Mouse (Mus musculus) olfactory bulb, adult 2 months (tissue): Measurements from ENCODE around the gene Engase. TPM values are rescaled to one million over a fixed set of nuclear protein-coding genes. Genes with fewer than 3 reads are reported as not detected.

Experiments
- H3K27ac ChIP-seq: fragments of 200-500 bp; 2 replicates; pipeline ENCODE4 v1.5.1; 2012; ENCODE audit warnings: low read depth, low read length; ENCODE audit not compliant: insufficient read depth
- H3K4me1 ChIP-seq: fragments of 200-500 bp; 2 replicates; pipeline ENCODE4 v1.6.1; 2012; ENCODE audit warnings: low read length; ENCODE audit not compliant: control insufficient read depth, insufficient read depth
- H3K4me3 ChIP-seq: fragments of 200-500 bp; 2 replicates; pipeline ENCODE4 v1.5.1; 2012; ENCODE audit warnings: mild to moderate bottlenecking, low read depth, low read length, moderate library complexity; ENCODE audit not compliant: insufficient read depth
- CTCF ChIP-seq: fragments of 200-500 bp; IDR thresholded peaks from 2 replicates; pipeline ENCODE4 v1.5.1; 2012; ENCODE audit warnings: low read depth, mild to moderate bottlenecking, low read length, moderate library complexity; ENCODE audit not compliant: insufficient read depth
- POLR2A ChIP-seq: fragments of 200-500 bp; IDR thresholded peaks from 2 replicates; pipeline ENCODE4 v1.6.1; 2012; ENCODE audit warnings: mild to moderate bottlenecking, low read depth, low read length, moderate library complexity; ENCODE audit not compliant: insufficient read depth
- WGBS: fragments of 180-500 bp; shearing (Covaris S2); methylation state at CpG from one replicate; pipeline ENCODE4 v1.1.7; 2018; 5-methylcytosine and 5-hydroxymethylcytosine counted together
- polyA plus RNA-seq: library from polyadenylated mRNA; stranded (reverse); fragments of >200 nt; gene quantifications from 2 replicates; pipeline ENCODE4 v1.2.4, GENCODE M21; 2012; ENCODE audit warnings: low replicate concordance; ENCODE audit not compliant: missing spikeins, insufficient read depth, insufficient read length

The Engase gene
- polyA plus RNA-seq, 1 experiment = not detected

DNA sequence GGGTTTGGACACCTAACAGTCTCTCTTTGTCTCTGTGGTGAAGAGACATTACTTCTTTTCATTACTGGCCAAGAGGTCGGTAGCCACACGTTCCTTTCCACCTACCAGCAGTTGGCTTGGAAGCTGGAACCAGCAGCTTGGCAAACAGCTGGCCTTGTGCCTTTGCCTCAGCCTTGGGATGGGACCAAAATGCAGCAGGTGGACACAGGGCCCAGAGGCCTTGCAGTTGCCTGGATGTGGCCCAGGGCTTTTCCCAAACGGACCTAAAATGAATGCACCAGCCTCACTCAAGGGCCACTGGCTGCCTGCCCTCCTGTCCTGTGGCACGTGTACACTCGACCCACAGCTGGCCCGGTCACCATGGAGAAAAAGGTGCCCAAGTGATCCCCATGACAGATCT, 25.4 kb upstream of the Engase start:
- H3K27ac ChIP-seq = no peak overlapping the region
- no peak overlapping the region for H3K4me3 ChIP-seq
- H3K4me1 ChIP-seq = no peaks in the 10 kb centered on the region; the same call in 1 of the 2 replicates
- 72% methylated on average over 6 of the region's 6 CpGs for WGBS
- TF ChIP-seq POLR2A (no peak), CTCF (no peak)

DNA sequence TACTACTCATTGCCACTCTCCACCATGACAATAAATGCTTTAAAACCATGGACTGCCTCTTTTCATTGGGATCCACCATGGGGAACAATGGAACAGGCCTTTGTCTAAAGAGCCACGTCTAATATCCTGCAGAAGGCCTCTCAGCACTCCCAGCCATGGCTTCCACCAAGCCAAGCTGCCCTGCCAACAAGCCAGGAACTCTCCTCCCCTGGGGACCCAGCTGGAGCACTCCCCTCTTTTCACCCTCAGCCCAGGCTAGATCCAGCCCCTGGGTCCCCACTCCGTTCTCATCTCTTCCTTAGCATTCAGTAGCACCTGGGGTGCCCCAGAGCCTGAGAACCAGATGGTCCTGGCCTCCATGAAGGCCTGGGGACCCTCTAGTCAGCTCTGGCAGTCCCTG, 23.7 kb upstream of the Engase start:
- no peak overlapping the region for H3K4me3 ChIP-seq
- 72% methylated on average over 2 of the region's 2 CpGs for WGBS

DNA sequence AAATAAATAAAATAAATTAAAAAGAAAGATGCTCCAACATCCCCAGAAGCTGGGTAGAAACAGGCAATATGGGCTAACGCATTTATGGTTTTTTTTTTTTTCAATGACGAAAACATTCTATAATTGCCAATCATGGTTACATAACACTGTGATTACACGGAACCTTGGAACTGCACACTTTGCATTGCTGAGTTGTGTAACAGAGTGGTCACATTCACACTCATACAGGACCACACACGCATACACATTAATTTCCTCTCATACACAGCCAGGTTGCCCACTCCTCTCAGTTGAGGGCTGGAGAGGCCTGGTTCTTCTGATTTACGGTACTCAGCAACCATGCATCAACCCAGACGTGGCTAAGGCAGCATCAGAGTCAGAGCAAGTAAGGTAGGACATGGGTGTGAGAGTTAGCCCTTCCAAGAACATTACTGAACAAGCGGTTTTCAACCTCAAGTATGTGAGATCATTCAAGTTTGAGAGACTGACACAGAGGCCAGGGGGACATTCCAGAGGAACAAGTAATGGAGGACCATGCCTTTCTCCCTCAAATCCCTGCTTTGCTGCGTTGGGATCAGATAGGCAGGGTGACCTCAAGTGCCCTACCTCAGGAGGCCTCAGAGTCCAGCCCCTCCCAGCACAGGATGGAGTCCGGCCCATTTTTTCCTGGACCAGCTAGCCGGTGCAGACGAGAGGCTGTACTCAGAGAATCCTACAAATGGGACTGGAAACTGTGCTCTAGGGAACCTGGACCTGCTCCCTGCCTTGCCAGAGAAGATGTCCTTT, 22.6 kb upstream of the Engase start:
- WGBS = 86% methylated on average over 11 of the region's 11 CpGs
- Histone ChIP-seq H3K27ac (no peak overlapping the region), H3K4me1 (peaks cover 14% of the 10 kb centered on the region), H3K4me3 (no peak overlapping the region)
- TF ChIP-seq POLR2A = no peak
- TF ChIP-seq CTCF = no peak

More for the DNA sequence above, 23.7 kb upstream of the Engase start:
- no peak for TF ChIP-seq POLR2A
- TF ChIP-seq CTCF = no peak
- Histone ChIP-seq H3K4me1 (peaks cover 11% of the 10 kb centered on the region), H3K27ac (no peak overlapping the region)

DNA sequence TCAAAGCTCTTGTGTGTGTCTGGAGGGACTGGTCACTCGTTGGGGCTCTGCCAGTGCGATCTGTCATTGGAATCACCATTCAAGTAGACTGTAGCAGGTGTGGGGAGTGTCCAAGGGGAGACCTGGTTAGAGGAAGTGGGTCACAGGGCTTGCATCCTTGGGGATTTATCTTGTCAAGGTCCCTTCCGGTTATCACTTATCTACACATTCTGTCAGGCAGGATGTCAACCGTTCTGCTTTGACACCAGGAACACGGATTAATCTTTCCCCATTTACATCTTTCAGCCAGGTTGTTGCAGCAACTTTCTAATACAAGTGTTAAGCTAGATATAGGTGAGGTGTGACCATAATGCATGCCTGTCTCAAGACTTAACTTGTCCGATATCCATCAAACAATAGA, 20.8 kb upstream of the Engase start:
- Histone ChIP-seq H3K4me1 (peaks cover 19% of the 10 kb centered on the region), H3K4me3 (no peak overlapping the region), H3K27ac (no peak overlapping the region)
- no peak for TF ChIP-seq POLR2A
- no peak for TF ChIP-seq CTCF
- 88% methylated on average over 6 of the region's 6 CpGs for WGBS

DNA sequence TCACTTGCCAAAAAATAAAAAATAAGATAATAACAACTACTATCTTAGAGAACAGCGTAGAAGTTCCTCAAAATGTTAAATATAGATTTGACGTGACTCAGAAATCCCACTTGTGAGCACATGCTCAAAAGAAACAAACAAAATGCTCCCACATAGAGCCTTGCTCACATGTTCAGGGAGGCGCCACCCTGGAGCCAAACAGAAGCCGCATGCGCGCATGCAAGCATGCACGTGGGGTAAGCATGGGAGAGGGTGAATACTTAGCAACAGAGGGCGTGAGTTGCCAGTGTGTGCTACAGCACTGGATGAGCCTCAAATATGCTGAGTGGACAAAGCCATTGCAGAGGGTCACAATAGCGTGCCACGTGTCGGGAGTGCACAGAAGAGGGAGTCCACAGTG, 19.7 kb upstream of the Engase start:
- Histone ChIP-seq H3K4me1 (peaks cover 19% of the 10 kb centered on the region), H3K27ac (peak overlapping the region; percentile 9; the same call in 1 of the 2 replicates), H3K4me3 (no peak overlapping the region)
- 50% methylated on average over 11 of the region's 11 CpGs for WGBS
- TF ChIP-seq POLR2A (no peak), CTCF (no peak)

DNA sequence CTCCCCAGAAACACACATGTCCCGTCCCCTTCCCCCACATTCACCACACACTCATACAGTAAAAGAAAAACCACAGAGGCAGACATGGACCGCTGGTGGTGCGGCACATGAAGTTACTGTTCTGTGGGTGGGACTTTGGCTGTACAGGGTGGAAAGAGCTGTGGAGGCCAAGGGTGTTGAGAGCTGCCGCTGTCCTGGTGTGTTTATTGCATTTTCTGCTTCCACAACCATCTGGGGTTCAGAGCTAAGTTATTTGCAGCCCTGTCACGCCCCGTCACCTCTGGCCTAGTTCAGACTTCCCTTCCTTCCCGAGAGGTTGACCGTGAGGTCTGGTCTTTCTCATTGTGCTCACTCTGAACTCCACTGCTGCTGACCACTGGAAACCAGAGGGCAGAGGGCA, 17.6 kb upstream of the Engase start:
- peaks cover 19% of the 10 kb centered on the region for H3K4me1 ChIP-seq
- no peak overlapping the region for H3K27ac ChIP-seq
- TF ChIP-seq POLR2A (0 out of 2 replicates have a peak, but pooled peaks have one; percentile 17), CTCF (no peak)
- 76% methylated on average over 8 of the region's 8 CpGs for WGBS
- H3K4me3 ChIP-seq = no peak overlapping the region

DNA sequence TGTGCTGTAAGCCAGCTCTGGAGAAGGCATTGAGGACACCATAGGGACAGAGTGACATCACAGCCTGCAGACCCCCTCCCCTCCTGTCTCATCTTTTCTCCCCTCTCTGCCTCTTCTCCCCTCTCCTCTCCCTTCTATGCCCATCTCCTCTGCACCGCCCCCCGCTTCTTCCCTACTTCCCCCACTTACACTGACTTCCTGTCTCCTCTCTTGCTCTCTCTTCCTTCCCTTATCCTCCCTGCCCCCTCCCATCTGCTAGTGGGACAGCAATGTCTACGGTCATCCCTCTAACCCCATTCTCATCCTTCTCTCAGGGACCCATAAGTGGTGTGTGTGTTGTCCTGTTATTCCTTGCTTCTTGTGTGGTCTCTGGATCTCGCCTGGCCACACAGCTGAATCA, 17.1 kb upstream of the Engase start:
- no peak overlapping the region for H3K27ac ChIP-seq
- no peak overlapping the region for H3K4me3 ChIP-seq
- peaks cover 19% of the 10 kb centered on the region for H3K4me1 ChIP-seq
- WGBS = 85% methylated on average over 4 of the region's 4 CpGs
- TF ChIP-seq CTCF (no peak), POLR2A (no peak)

DNA sequence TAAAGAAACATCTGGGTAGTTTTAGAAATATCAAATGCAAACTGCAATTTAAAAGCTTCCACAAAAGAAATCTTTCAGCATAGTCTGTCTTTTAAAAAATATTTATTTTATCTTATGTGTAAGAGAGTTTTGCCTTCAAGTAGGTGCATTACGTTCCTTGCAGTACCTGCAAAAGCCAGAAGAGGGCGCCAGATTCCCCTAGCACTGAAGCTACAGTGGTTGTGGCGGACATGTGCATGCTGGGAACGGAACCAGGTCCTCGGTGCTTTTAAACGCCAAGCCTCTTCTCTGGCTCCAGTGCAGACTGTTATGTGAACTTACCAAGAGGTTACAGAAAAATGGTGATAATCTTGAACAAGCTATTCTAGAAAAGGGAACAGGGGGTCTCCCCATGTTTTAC, 16.3 kb upstream of the Engase start:
- Histone ChIP-seq H3K4me1 (peaks cover 19% of the 10 kb centered on the region), H3K27ac (no peak overlapping the region), H3K4me3 (no peak overlapping the region)
- TF ChIP-seq POLR2A (no peak), CTCF (peak; percentile 67)
- WGBS = 60% methylated on average over 6 of the region's 6 CpGs

DNA sequence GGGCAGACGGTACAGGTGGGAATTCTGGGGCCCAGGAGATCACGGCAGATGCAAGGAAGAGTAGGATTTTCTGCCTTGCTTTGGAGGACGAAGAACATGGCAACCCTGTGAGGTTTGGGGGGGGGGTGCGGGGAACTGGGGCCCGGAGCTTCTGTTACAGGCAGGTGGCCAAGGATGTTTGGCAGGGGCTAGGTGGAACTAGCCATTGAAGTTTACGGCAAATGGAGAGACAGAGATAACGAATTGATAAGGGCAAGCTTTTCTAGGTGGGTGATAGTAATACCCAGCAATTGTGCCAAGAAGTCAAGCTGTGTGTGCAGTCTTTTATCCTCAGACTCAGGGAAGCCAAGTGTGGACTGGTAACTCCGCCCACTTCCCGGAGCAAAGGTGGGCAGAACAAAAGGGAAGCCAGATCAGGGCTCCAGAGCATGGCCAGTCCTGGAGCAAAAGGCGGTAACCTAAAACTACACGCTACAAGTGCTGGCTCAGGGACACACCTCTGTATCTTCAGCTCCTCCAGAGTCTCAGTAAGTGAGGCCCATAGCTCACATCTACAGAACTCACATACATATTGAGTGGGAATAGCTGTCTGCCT, 9.1 kb upstream of the Engase start:
- WGBS = 58% methylated on average over 11 of the region's 11 CpGs
- no peak overlapping the region for H3K4me3 ChIP-seq
- H3K4me1 ChIP-seq = no peaks in the 10 kb centered on the region
- TF ChIP-seq CTCF (no peak), POLR2A (no peak)
- H3K27ac ChIP-seq = no peak overlapping the region
